Mouse (Mus musculus): ENCODE results near the gene Gm20604. TPM values are rescaled to one million over a fixed set of nuclear protein-coding genes. Genes with fewer than 3 reads are reported as not detected.

Gm20604 gene
- total and polyA plus RNA-seq, 2 experiments from 2014 or later = 30.5 to 46.3 TPM

- Histone ChIP-seq H3K27ac (ENCODE audit: low read depth, low read length) (no peak overlapping the region), H3K9ac (no peak overlapping the region), H3K4me3 (ENCODE audit: low read depth, low read length) (no peak overlapping the region), H3K4me2 (ENCODE audit: low read depth) (no peak overlapping the region), H3K27me3 (ENCODE audit: insufficient read depth, low read length) (no peaks in the 10 kb centered on the region), H3K36me3 (ENCODE audit: insufficient read depth) (no peaks in the 10 kb centered on the region), H3K4me1 (ENCODE audit: insufficient read depth) (peaks cover 35% of the 10 kb centered on the region), H3K9me3 (ENCODE audit: low read length) (no peaks in the 10 kb centered on the region)
- ATAC-seq = no peak
- WGBS = 87% methylated on average over 7 of the region's 7 CpGs
- no peak for DNase-seq
- no peak for TF ChIP-seq CTCF (IDR thresholded peaks at IDR 0.05; ENCODE audit: low read depth)
These were observed 61.1 kb downstream of the Gm20604 start for GRCm38 (mm10) chr12:102697381-102697780.

- Histone ChIP-seq H3K4me2 (ENCODE audit: low read depth) (no peak overlapping the region), H3K4me1 (ENCODE audit: insufficient read depth) (peaks cover 29% of the 10 kb centered on the region), H3K9ac (no peak overlapping the region), H3K27ac (ENCODE audit: low read depth, low read length) (no peak overlapping the region), H3K36me3 (ENCODE audit: insufficient read depth) (no peaks in the 10 kb centered on the region), H3K27me3 (ENCODE audit: insufficient read depth, low read length) (no peaks in the 10 kb centered on the region), H3K4me3 (ENCODE audit: low read depth, low read length) (no peak overlapping the region), H3K9me3 (ENCODE audit: low read length) (no peaks in the 10 kb centered on the region)
- WGBS = 82% methylated on average over 14 of the region's 14 CpGs
- ATAC-seq (no peak), DNase-seq (no peak)
- TF ChIP-seq CTCF (IDR thresholded peaks at IDR 0.05; ENCODE audit: low read depth) = no peak
These were observed 61.7 kb downstream of the Gm20604 start for GRCm38 (mm10) chr12:102696635-102697354.

- H3K27ac ChIP-seq (ENCODE audit: low read depth, low read length) = no peak overlapping the region
- H3K9ac ChIP-seq = no peak overlapping the region
- no peaks in the 10 kb centered on the region for H3K36me3 ChIP-seq (ENCODE audit: insufficient read depth)
- no peaks in the 10 kb centered on the region for H3K9me3 ChIP-seq (ENCODE audit: low read length)
- H3K4me1 ChIP-seq (ENCODE audit: insufficient read depth) = peaks cover 27% of the 10 kb centered on the region
- ATAC-seq (no peak), DNase-seq (no peak)
- WGBS = 56% methylated on average over 18 of the region's 18 CpGs
- no peak for TF ChIP-seq CTCF (IDR thresholded peaks at IDR 0.05; ENCODE audit: low read depth)
- no peak overlapping the region for H3K4me3 ChIP-seq (ENCODE audit: low read depth, low read length)
- no peaks in the 10 kb centered on the region for H3K27me3 ChIP-seq (ENCODE audit: insufficient read depth, low read length)
- no peak overlapping the region for H3K4me2 ChIP-seq (ENCODE audit: low read depth)
These were observed 62.9 kb downstream of the Gm20604 start for GRCm38 (mm10) chr12:102695369-102696239.

- Histone ChIP-seq H3K9ac (no peak overlapping the region), H3K27ac (ENCODE audit: low read depth, low read length) (no peak overlapping the region), H3K4me1 (ENCODE audit: insufficient read depth) (no peaks in the 10 kb centered on the region; the same call in 1 of the 2 replicates), H3K4me3 (ENCODE audit: low read depth, low read length) (no peak overlapping the region), H3K4me2 (ENCODE audit: low read depth) (no peak overlapping the region), H3K36me3 (ENCODE audit: insufficient read depth) (no peaks in the 10 kb centered on the region), H3K27me3 (ENCODE audit: insufficient read depth, low read length) (no peaks in the 10 kb centered on the region), H3K9me3 (ENCODE audit: low read length) (no peaks in the 10 kb centered on the region)
- WGBS = 62% methylated on average over 7 of the region's 7 CpGs
- DNase-seq (no peak), ATAC-seq (no peak)
- TF ChIP-seq CTCF (IDR thresholded peaks at IDR 0.05; ENCODE audit: low read depth) = no peak
These were observed 66.7 kb downstream of the Gm20604 start for GRCm38 (mm10) chr12:102691761-102692160.

Other genes with a start within 250 kb of the Gm20604 start
- 108 and 123 TPM in 2 replicates for gene Chga, start 203.7 kb downstream of the Gm20604 start, total RNA-seq (2014; rRNA removed)
- 130 and 171 TPM in 2 replicates for gene Chga, start 203.7 kb downstream of the Gm20604 start, polyA plus RNA-seq (2015; fragmentation: Nextera tagmentation; extraction: Ambion mirVana)
- gene Itpk1, start 53.7 kb downstream of the Gm20604 start, total RNA-seq (2014; rRNA removed) = 47.5 and 66.5 TPM in 2 replicates
- 47.6 and 50.8 TPM in 2 replicates for gene Itpk1, start 53.7 kb downstream of the Gm20604 start, polyA plus RNA-seq (2015; fragmentation: Nextera tagmentation; extraction: Ambion mirVana)
- 35.0 and 47.2 TPM in 2 replicates for gene Moap1, start 15.0 kb downstream of the Gm20604 start, total RNA-seq (2014; rRNA removed)
- 53.4 and 61.4 TPM in 2 replicates for gene Moap1, start 15.0 kb downstream of the Gm20604 start, polyA plus RNA-seq (2015; fragmentation: Nextera tagmentation; extraction: Ambion mirVana)
- gene Tmem251, start 14.9 kb downstream of the Gm20604 start, total RNA-seq (2014; rRNA removed) = 5.7 and 6.0 TPM in 2 replicates
- gene Tmem251, start 14.9 kb downstream of the Gm20604 start, polyA plus RNA-seq (2015; fragmentation: Nextera tagmentation; extraction: Ambion mirVana) = 12.9 and 13.1 TPM in 2 replicates
- not detected in 2 replicates for gene Gm28051, start 907 bp downstream of the Gm20604 start, total RNA-seq (2014; rRNA removed)
- gene Gm28051, start 907 bp downstream of the Gm20604 start, polyA plus RNA-seq (2015; fragmentation: Nextera tagmentation; extraction: Ambion mirVana) = not detected in 2 replicates
- 27.1 and 27.7 TPM in 2 replicates for gene Gon7, start 869 bp downstream of the Gm20604 start, total RNA-seq (2014; rRNA removed)
- gene Gon7, start 869 bp downstream of the Gm20604 start, polyA plus RNA-seq (2015; fragmentation: Nextera tagmentation; extraction: Ambion mirVana) = 36.1 and 41.7 TPM in 2 replicates
- gene Ubr7, start 705 bp downstream of the Gm20604 start, total RNA-seq (2014; rRNA removed) = 53.9 and 59.1 TPM in 2 replicates
- gene Ubr7, start 705 bp downstream of the Gm20604 start, polyA plus RNA-seq (2015; fragmentation: Nextera tagmentation; extraction: Ambion mirVana) = 25.6 and 26.1 TPM in 2 replicates
- 31.2 and 37.8 TPM in 2 replicates for gene Btbd7, start 119.8 kb upstream of the Gm20604 start, total RNA-seq (2014; rRNA removed)
- gene Btbd7, start 119.8 kb upstream of the Gm20604 start, polyA plus RNA-seq (2015; fragmentation: Nextera tagmentation; extraction: Ambion mirVana) = 5.1 and 7.0 TPM in 2 replicates
- gene Cox8c, start 140.6 kb upstream of the Gm20604 start, total RNA-seq (2014; rRNA removed) = not detected in 2 replicates
- not detected in 2 replicates for gene Cox8c, start 140.6 kb upstream of the Gm20604 start, polyA plus RNA-seq (2015; fragmentation: Nextera tagmentation; extraction: Ambion mirVana)
- 25.5 and 52.9 TPM in 2 replicates for gene Unc79, start 190.2 kb upstream of the Gm20604 start, total RNA-seq (2014; rRNA removed)
- 4.4 and 5.7 TPM in 2 replicates for gene Unc79, start 190.2 kb upstream of the Gm20604 start, polyA plus RNA-seq (2015; fragmentation: Nextera tagmentation; extraction: Ambion mirVana)